Mouse (Mus musculus): ENCODE measurements around the gene D930048N14Rik. TPM values are rescaled to one million over a fixed set of nuclear protein-coding genes. Genes with fewer than 3 reads are reported as not detected.

D930048N14Rik gene
- polyA plus RNA-seq, 1 experiment from 2014 or later = 1.6 TPM

DNA sequence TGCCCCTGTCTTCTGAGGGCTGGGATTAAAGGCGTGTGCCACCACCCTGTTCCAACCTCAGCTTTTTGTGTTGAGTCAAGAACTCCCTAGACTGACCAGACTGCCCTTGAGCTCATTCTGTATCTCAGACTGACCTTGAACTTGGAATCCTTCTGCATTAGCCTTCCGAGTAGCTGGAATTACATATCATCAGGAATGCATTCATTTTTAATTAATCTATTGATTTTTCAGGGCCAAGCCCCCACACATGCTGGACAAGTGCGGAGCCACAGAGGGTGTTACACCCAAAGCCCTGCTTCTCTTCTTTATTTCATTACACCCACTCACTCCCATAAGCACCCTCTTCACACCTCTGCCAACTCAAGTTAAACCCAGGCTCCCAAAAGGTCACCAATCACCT lies 17.0 kb upstream of the D930048N14Rik start:
- H3K9me3 ChIP-seq (replicated peaks) = no peaks in the 10 kb centered on the region
- 95% methylated on average over 3 of the region's 3 CpGs for WGBS

DNA sequence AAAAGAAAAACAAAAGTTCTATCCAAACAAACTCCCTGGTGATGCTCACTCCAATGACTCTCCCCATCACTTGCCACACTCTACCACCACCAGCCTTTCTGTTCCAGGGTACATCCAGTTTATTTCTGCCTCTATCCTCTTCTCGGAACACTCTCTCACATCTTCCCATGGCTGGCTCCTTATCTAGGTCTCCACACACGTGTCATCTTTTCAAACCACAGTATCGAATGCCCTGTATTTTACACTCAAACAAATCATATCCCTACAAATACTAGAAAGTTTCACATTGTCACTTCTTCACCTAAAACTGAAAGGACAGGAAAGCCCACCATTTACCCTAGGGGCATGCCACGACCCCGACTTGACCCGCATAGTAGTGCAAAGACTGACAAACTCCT lies 15.6 kb upstream of the D930048N14Rik start:
- Histone ChIP-seq H3K27me3 (ENCODE audit: low read depth, poor library complexity, severe bottlenecking) (no peaks in the 10 kb centered on the region), H3K4me3 (peak overlapping the region; percentile 86), H3K36me3 (no peaks in the 10 kb centered on the region), H3K9me3 (replicated peaks) (no peaks in the 10 kb centered on the region), H3K4me1 (peaks cover 32% of the 10 kb centered on the region), H3K27ac (replicated peaks) (peak overlapping the region; percentile 89)
- WGBS = 23% methylated on average over 6 of the region's 6 CpGs
- no peak for DNase-seq (ENCODE audit: low spot score)

More for the DNA sequence above, 17.0 kb upstream of the D930048N14Rik start:
- no peak for DNase-seq (ENCODE audit: low spot score)
- no peak overlapping the region for H3K27ac ChIP-seq (replicated peaks)
- H3K4me3 ChIP-seq = no peak overlapping the region
- peaks cover 10% of the 10 kb centered on the region for H3K36me3 ChIP-seq
- peaks cover 32% of the 10 kb centered on the region for H3K4me1 ChIP-seq
- H3K27me3 ChIP-seq (ENCODE audit: low read depth, poor library complexity, severe bottlenecking) = no peaks in the 10 kb centered on the region

DNA sequence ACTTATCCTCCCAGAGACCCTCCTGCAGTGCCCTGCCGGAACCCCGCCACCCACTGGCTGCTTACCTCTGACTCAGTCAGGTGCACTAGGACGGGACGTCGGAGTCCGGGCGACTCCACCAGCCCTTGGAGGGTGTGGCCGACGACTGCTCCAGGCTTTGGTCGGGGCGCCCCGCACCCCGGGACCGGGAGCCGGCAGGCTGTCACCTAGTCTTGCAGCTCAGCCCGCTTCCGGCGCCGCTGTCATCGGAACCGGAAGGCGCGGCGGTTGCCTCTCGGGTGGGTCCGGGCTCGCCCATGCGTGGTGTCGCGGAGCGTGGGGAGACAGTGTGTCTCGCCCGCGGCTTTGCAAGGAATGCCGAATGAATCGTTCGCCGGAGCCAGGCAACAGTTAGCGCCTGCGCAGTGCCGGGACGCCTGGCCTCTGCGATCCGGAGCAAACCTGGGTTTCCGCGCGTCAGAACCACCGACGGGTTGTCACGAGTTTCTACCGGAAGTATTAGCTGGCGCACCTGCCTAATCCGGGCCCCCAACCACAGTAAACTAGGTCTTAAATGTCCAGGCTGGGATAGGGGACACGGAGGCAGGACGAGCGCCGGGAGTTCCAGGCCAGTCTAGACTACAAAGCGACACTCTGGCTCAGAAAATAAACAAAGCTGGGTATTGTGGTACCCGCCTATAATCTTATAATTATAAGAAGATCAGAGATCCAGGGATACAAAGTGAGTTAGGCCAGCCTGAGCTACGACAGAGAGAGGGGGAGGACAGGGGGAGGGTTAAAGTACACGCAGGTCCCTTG lies 15.0 kb upstream of the D930048N14Rik start, which contains the start of gene Rmnd5b:
Rmnd5b (minus strand) TSS at position 372 of the 798 bp plus-strand sequence.
- DNase-seq (ENCODE audit: low spot score) = peak; percentile 85
- Histone ChIP-seq H3K27me3 (ENCODE audit: low read depth, poor library complexity, severe bottlenecking) (no peaks in the 10 kb centered on the region), H3K27ac (replicated peaks) (peak within 1 kb of the TSS; percentile 89), H3K36me3 (no peaks in the 10 kb centered on the region), H3K9me3 (replicated peaks) (no peaks in the 10 kb centered on the region), H3K4me1 (peaks cover 32% of the 10 kb centered on the region), H3K4me3 (peak within 1 kb of the TSS; percentile 86)
- under 1% methylated on average over 61 of the region's 61 CpGs for WGBS

DNA sequence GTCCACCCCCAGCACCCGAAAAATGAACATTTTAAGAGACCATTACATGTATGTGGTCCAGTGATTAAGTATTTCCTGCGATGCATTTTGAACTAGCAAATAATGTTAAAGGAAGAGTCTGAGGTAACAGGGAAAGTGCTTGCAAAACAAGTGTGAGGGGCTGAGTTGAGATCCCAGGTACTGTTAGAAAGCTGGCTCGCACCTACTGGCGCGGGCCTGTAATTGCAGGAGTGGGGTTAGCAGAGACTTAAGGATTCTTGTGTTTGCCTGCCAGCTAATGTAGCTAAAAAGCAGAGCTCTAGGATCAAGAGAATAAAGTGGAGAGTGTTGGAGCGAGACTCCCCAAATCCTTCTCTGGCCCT lies 14.4 kb upstream of the D930048N14Rik start:
- H3K27ac ChIP-seq (replicated peaks) = peak overlapping the region; percentile 89
- H3K4me1 ChIP-seq = peaks cover 32% of the 10 kb centered on the region
- no peaks in the 10 kb centered on the region for H3K36me3 ChIP-seq
- no peaks in the 10 kb centered on the region for H3K27me3 ChIP-seq (ENCODE audit: low read depth, poor library complexity, severe bottlenecking)
- 4% methylated on average over 6 of the region's 6 CpGs for WGBS
- no peaks in the 10 kb centered on the region for H3K9me3 ChIP-seq (replicated peaks)
- peak overlapping the region; percentile 86 for H3K4me3 ChIP-seq
- DNase-seq (ENCODE audit: low spot score) = peak; percentile 70

DNA sequence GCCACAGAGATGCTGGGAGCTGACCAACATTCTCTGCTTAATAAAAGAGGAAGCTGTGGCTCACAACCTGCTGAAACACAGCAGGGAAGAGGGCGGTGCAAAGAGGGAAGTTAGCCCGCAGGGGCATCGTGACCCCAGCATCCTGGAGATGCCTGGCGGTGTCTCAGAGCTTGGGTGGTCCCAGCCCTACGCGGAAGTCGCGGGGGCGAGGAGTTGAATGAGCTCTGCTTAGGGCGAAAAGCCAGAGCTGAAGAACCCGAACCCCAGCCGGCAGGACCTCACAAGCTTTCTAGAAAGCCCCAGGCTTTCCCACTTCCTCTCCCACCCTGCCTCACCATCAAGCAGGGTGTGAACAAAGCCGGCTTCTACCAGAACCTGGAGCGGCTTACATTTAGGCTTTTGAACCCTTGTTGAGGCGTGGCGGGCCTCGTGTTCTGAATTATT lies 12.8 kb upstream of the D930048N14Rik start:
- no peaks in the 10 kb centered on the region for H3K27me3 ChIP-seq (ENCODE audit: low read depth, poor library complexity, severe bottlenecking)
- peak overlapping the region; percentile 36 for H3K4me3 ChIP-seq
- WGBS = 4% methylated on average over 17 of the region's 17 CpGs
- peaks cover 15% of the 10 kb centered on the region for H3K36me3 ChIP-seq
- H3K9me3 ChIP-seq (replicated peaks) = no peaks in the 10 kb centered on the region
- peak; percentile 64 for DNase-seq (ENCODE audit: low spot score)
- H3K4me1 ChIP-seq = peaks cover 32% of the 10 kb centered on the region
- H3K27ac ChIP-seq (replicated peaks) = peak overlapping the region; percentile 73

DNA sequence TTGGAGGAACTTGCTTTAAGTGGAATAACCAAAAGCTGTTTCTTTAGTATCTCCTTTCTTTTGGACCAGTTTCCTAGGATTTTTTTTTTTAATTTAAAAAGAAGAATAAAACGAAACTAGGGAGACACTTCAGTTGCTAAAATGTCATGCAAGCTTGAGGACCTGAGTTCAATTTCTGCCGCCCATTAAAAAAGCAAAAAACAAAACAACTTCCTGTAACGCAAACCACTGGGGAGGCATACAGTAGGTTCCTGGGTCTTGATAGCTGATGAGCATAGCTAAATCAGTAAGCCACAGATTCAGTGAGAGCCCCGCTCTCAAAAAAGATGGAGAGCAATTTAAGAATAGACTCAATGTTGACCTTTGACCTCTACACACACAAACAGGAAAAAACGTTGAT lies 12.3 kb upstream of the D930048N14Rik start:
- Histone ChIP-seq H3K4me3 (no peak overlapping the region; the same call in 1 of the 2 replicates), H3K9me3 (replicated peaks) (no peaks in the 10 kb centered on the region), H3K4me1 (peaks cover 32% of the 10 kb centered on the region), H3K36me3 (peaks cover 20% of the 10 kb centered on the region), H3K27me3 (ENCODE audit: low read depth, poor library complexity, severe bottlenecking) (no peaks in the 10 kb centered on the region), H3K27ac (replicated peaks) (peak overlapping the region; percentile 73; the same call in 1 of the 2 replicates)
- 78% methylated on average over 5 of the region's 5 CpGs for WGBS
- DNase-seq (ENCODE audit: low spot score) = no peak

DNA sequence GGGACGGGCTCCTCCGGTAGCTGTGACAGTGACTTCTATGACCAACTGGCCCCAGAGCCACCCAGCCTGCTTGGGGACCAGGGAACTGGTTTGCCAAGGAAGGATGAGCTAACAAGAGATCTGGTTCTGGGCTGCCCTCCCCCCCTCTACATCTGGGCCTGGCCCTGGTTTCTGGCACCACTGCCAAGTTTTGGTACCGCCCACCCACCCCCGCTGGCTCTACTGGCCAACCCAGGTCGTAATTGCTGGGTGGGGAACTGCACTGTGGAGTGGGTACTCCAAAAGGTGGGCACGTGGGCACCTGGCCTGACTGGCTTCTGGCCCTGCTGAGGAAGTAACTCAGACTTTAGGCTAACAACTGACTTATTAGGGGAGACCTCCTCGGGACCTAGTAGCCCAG lies 10.0 kb upstream of the D930048N14Rik start:
- H3K36me3 ChIP-seq = peaks cover 42% of the 10 kb centered on the region
- H3K4me3 ChIP-seq = no peak overlapping the region
- no peak for DNase-seq (ENCODE audit: low spot score)
- WGBS = 88% methylated on average over 7 of the region's 7 CpGs
- H3K27ac ChIP-seq (replicated peaks) = no peak overlapping the region
- H3K9me3 ChIP-seq (replicated peaks) = no peaks in the 10 kb centered on the region
- H3K4me1 ChIP-seq = peaks cover 26% of the 10 kb centered on the region
- peaks cover 11% of the 10 kb centered on the region for H3K27me3 ChIP-seq (ENCODE audit: low read depth, poor library complexity, severe bottlenecking)

DNA sequence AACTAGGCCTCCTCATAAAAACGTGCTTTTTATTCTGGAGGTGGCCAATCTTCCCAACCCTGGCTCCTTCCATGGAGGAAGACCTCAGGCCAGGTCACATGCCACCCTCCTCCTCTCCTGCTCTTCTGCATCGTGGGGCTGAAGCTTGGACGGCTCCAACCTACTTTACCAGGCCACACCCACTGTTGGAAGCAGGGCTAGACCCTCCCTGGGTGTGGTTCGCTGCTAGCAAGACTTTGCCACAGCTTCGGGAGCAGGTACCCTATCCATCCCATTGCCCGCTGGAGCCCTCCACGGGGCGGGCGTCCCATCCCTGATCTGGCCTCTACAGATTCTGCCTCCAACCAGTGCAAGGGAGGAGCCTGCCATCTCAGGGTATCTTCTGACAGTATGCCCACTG lies 7.6 kb upstream of the D930048N14Rik start:
- 81% methylated on average over 9 of the region's 9 CpGs for WGBS
- Histone ChIP-seq H3K27ac (replicated peaks) (no peak overlapping the region), H3K36me3 (peaks cover 47% of the 10 kb centered on the region), H3K4me1 (peaks cover 28% of the 10 kb centered on the region), H3K4me3 (no peak overlapping the region), H3K9me3 (replicated peaks) (no peaks in the 10 kb centered on the region), H3K27me3 (ENCODE audit: low read depth, poor library complexity, severe bottlenecking) (peaks cover 11% of the 10 kb centered on the region)
- no peak for DNase-seq (ENCODE audit: low spot score)

DNA sequence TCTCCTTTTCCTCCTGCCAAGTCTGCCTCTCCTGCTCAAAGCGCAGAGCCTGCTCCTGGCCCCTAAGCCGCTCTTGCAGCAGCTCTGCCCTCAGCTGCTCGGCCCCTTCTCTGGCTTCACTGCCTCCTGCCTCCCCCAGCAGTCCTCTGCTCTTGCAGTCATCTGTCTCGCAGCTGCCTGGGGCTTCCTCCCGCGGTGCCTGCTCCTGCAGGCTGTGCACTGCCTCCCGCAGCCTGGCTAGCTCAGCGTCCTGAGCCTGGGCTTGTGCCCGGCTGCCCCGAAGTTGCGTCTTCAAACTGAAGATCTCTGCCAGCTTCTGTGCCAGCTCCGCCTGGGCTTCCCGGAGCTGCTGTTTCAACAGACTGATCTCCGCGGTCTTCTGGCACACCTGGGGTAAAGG lies 7.0 kb upstream of the D930048N14Rik start:
- Histone ChIP-seq H3K4me1 (peaks cover 30% of the 10 kb centered on the region), H3K27ac (replicated peaks) (no peak overlapping the region; the same call in 1 of the 2 replicates), H3K36me3 (peaks cover 47% of the 10 kb centered on the region), H3K4me3 (no peak overlapping the region), H3K27me3 (ENCODE audit: low read depth, poor library complexity, severe bottlenecking) (peaks cover 11% of the 10 kb centered on the region), H3K9me3 (replicated peaks) (no peaks in the 10 kb centered on the region)
- WGBS = 50% methylated on average over 15 of the region's 15 CpGs
- no peak for DNase-seq (ENCODE audit: low spot score)

DNA sequence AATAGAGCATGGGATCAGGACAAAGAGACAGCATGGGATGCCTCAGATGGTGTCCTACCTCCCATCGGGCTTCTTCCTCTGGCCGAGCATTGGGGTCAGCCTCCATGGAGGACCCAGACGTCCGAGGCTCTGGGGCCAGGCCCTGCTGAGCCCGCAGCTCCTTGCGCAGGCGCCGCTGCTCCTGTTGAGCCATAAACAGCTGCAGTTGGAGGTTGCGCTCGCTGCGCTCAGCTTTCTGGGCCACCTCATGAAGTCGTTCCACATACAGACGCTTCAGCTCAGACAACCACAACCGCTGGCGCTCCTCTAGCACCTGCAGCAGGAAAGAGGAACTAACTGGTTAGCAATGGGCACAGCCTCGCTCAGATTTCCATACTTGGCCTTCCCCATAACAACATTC lies 6.5 kb upstream of the D930048N14Rik start:
- Histone ChIP-seq H3K4me3 (no peak overlapping the region), H3K4me1 (peaks cover 35% of the 10 kb centered on the region), H3K27me3 (ENCODE audit: low read depth, poor library complexity, severe bottlenecking) (peaks cover 14% of the 10 kb centered on the region), H3K27ac (replicated peaks) (no peak overlapping the region), H3K9me3 (replicated peaks) (no peaks in the 10 kb centered on the region), H3K36me3 (peaks cover 47% of the 10 kb centered on the region)
- DNase-seq (ENCODE audit: low spot score) = no peak
- WGBS = 74% methylated on average over 16 of the region's 16 CpGs

DNA sequence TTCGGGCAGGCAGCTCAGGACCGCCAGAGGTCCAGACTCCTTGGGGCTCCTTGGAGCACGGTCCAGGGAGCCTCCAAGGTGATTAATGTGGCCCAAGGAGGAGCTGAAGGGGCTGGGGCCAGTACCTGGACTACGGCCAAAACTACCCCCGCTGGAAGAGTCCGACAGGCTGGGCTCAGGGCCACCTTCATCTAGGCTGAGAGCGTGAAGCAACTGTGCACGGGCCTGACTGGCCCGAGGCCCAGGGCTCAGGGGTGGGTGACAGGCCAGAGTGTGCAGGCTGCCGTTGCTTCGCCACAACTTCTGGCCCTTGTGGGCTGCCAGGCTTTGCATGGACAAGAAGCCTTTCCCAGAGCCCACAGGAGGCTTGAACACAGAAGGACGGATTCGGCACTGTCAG lies 5.5 kb upstream of the D930048N14Rik start:
- H3K27ac ChIP-seq (replicated peaks) = 0 out of 2 replicates have a peak overlapping the region, but pooled peaks have one; percentile 88
- 92% methylated on average over 13 of the region's 13 CpGs for WGBS
- H3K36me3 ChIP-seq = peaks cover 47% of the 10 kb centered on the region
- H3K4me3 ChIP-seq = no peak overlapping the region
- H3K9me3 ChIP-seq (replicated peaks) = no peaks in the 10 kb centered on the region
- peaks cover 25% of the 10 kb centered on the region for H3K27me3 ChIP-seq (ENCODE audit: low read depth, poor library complexity, severe bottlenecking)
- H3K4me1 ChIP-seq = peaks cover 46% of the 10 kb centered on the region
- DNase-seq (ENCODE audit: low spot score) = no peak

DNA sequence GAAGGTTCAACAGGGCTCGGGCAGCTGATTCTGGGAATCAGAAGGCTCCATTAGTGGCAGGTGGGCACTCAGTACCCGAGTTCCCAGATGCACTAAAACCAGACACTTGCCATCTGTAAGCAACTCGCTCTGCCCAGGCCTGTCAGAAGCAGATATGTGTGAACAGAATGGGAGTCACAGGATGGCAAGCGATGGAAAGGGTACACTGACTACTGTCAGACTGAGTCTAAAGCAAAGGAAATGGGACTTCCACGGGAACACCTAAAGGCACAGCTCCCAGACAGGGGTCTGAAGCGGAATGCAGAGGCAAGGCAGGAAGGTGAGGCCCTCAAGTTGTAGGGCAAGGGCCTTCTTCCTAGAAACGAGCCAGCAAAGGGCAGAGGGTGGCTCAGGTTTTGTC lies 4.5 kb upstream of the D930048N14Rik start:
- no peak for DNase-seq (ENCODE audit: low spot score)
- no peak overlapping the region for H3K4me3 ChIP-seq
- H3K27ac ChIP-seq (replicated peaks) = peak overlapping the region; percentile 88; the same call in 1 of the 2 replicates
- no peaks in the 10 kb centered on the region for H3K9me3 ChIP-seq (replicated peaks)
- WGBS = 84% methylated on average over 7 of the region's 7 CpGs
- peaks cover 34% of the 10 kb centered on the region for H3K27me3 ChIP-seq (ENCODE audit: low read depth, poor library complexity, severe bottlenecking)
- peaks cover 47% of the 10 kb centered on the region for H3K36me3 ChIP-seq
- peaks cover 55% of the 10 kb centered on the region for H3K4me1 ChIP-seq
